Mouse (Mus musculus) ZHBTc4 (cell line): Measurements from ENCODE around the gene Ptpa.

ENCODE experiments used
- DNase-seq: peaks from one replicate; pipeline ENCODE4 v3.0.0-alpha.2; 2011; ENCODE audit warnings: low read depth, low spot score

Ptpa gene

GRCm38 (mm10) chr2:30415936-30416648, at the start of gene Ptpa:
Gene Ptpa (plus strand): TSS chr2:30416039.
- peak; percentile 96 for DNase-seq

GRCm38 (mm10) chr2:30366203-30366602, 49.6 kb upstream of the Ptpa start:
- DNase-seq, result no peak

- no peak for DNase-seq
Observed at GRCm38 (mm10) chr2:30371544-30371943, 44.3 kb upstream of the Ptpa start.

- DNase-seq, result no peak
Observed at GRCm38 (mm10) chr2:30372726-30373125, 43.1 kb upstream of the Ptpa start.

- no peak for DNase-seq
Observed at GRCm38 (mm10) chr2:30375893-30376292, 39.9 kb upstream of the Ptpa start.

GRCm38 (mm10) chr2:30377721-30378120, 38.1 kb upstream of the Ptpa start:
- no peak for DNase-seq

- DNase-seq, result no peak
Observed at GRCm38 (mm10) chr2:30379307-30379706, 36.5 kb upstream of the Ptpa start.

- no peak for DNase-seq
Observed at GRCm38 (mm10) chr2:30380564-30381376, 35.1 kb upstream of the Ptpa start.

GRCm38 (mm10) chr2:30381377-30381725, 34.5 kb upstream of the Ptpa start:
- no peak for DNase-seq

- no peak for DNase-seq
Observed at GRCm38 (mm10) chr2:30384814-30385213, 31.0 kb upstream of the Ptpa start.

GRCm38 (mm10) chr2:30385591-30385990, 30.2 kb upstream of the Ptpa start:
- no peak for DNase-seq

GRCm38 (mm10) chr2:30386913-30387312, 28.9 kb upstream of the Ptpa start:
- no peak for DNase-seq

- DNase-seq, result peak; percentile 56
Observed at GRCm38 (mm10) chr2:30389000-30389399, 26.8 kb upstream of the Ptpa start.

- peak; percentile 100 for DNase-seq
Observed at GRCm38 (mm10) chr2:30392114-30392576, 23.7 kb upstream of the Ptpa start, which contains the start of gene Dolpp1. Gene Dolpp1 (plus strand): TSS chr2:30392254.

GRCm38 (mm10) chr2:30392577-30393369, 23.1 kb upstream of the Ptpa start:
- DNase-seq, result peak; percentile 93

GRCm38 (mm10) chr2:30393370-30393656, 22.5 kb upstream of the Ptpa start:
- DNase-seq, result no peak

- DNase-seq, result no peak
Observed at GRCm38 (mm10) chr2:30395757-30396156, 20.1 kb upstream of the Ptpa start.

GRCm38 (mm10) chr2:30396246-30396645, 19.6 kb upstream of the Ptpa start:
- peak; percentile 66 for DNase-seq

- DNase-seq, result no peak
Observed at GRCm38 (mm10) chr2:30397986-30398512, 17.8 kb upstream of the Ptpa start.

GRCm38 (mm10) chr2:30399191-30400171, 16.4 kb upstream of the Ptpa start:
- DNase-seq, result peak; percentile 80

- DNase-seq, result no peak
Observed at GRCm38 (mm10) chr2:30401581-30401980, 14.3 kb upstream of the Ptpa start.
